In genomic region chr14:77375054-77375453, GRCm38 (mm10) we compare ENCODE assay signal across 22 mouse cellular contexts.
A peak's percentile ranks its signal among the peaks of the same experiment; 100 is the strongest.
DNase-seq lines count a peak whose midpoint lies in the region; ATAC-seq lines count a peak whose summit lies in the region.
"Had no signal": no experiment of that assay in that cellular context is flagged by ENCODE, and none has a peak within 500 bp of the region (broad histone marks: within the 10 kb centered on the region; RNA-seq: fewer than 3 reads in every experiment).

No protein-coding gene starts in this region.

- no peak for DNase-seq in heart, embryonic 10.5 days (ENCODE audit: low spot score)
- DNase-seq in heart, postnatal 4 days = no peak
- peak; percentile 23 for DNase-seq in ovary, adult 18-20 months (ENCODE audit: low spot score)
- DNase-seq in ovary, postnatal 36 days (ENCODE audit: low spot score) = no peak
- no peak for DNase-seq in spleen, adult 18-20 months
- no peak for DNase-seq in hindbrain, embryonic 11.5 days (ENCODE audit: low spot score)
- DNase-seq: cerebellum, adult 11 months; cerebellum, adult 9-11 months; kidney, adult 9 months; kidney, postnatal 14 days; liver, embryonic 13.5 days; right cerebral cortex, postnatal 4 days; thymus, adult 18-20 months; thymus, postnatal 36 days had no signal

- peak overlapping the region; percentile 47; the same call in 1 of the 2 replicates for H3K27ac ChIP-seq in heart, embryonic 10.5 days
- no peak overlapping the region for H3K27ac ChIP-seq in hindbrain, embryonic 11.5 days (ENCODE audit: low read depth, low read length)
- H3K27ac ChIP-seq: embryonic facial prominence, embryonic 10.5 days; forebrain, embryonic 15.5 days; hindbrain, embryonic 10.5 days; hindbrain, postnatal 0 days; liver, embryonic 13.5 days; lung, embryonic 15.5 days had no signal

- 14% methylated on average over 2 of the region's 2 CpGs for WGBS in heart, embryonic 10.5 days
- WGBS in hindbrain, embryonic 11.5 days = 54% methylated on average over 2 of the region's 2 CpGs

- H3K4me1 ChIP-seq in heart, embryonic 10.5 days = peaks cover 25% of the 10 kb centered on the region
- peaks cover 2% of the 10 kb centered on the region; the same call in 1 of the 2 replicates for H3K4me1 ChIP-seq in hindbrain, embryonic 11.5 days (replicated peaks; ENCODE audit: control insufficient read depth, insufficient read depth, low read length)
- H3K4me1 ChIP-seq: lung, embryonic 15.5 days had no signal

- no peaks in the 10 kb centered on the region for H3K9me3 ChIP-seq in heart, embryonic 10.5 days
- no peaks in the 10 kb centered on the region for H3K9me3 ChIP-seq in hindbrain, embryonic 11.5 days (ENCODE audit: control insufficient read depth, low read length)
- H3K9me3 ChIP-seq: embryonic facial prominence, embryonic 10.5 days; forebrain, embryonic 15.5 days; hindbrain, embryonic 10.5 days; liver, embryonic 13.5 days; lung, embryonic 15.5 days had no signal

- no peak overlapping the region for H3K4me2 ChIP-seq in hindbrain, embryonic 11.5 days (replicated peaks; ENCODE audit: low read depth, low read length)
- H3K4me2 ChIP-seq: forebrain, embryonic 15.5 days; liver, embryonic 13.5 days; lung, embryonic 15.5 days had no signal

- peak; percentile 90 for ATAC-seq in common myeloid progenitor, adult 5-6 weeks (replicated peaks; ENCODE audit: low read depth, poor library complexity, severe bottlenecking)
- no peak for ATAC-seq in monocyte, adult 5-6 weeks (replicated peaks; ENCODE audit: insufficient number of reproducible peaks, low FRiP score, low TSS enrichment, poor library complexity, severe bottlenecking)
- ATAC-seq in hindbrain, embryonic 11.5 days (ENCODE audit: low FRiP score) = no peak
- ATAC-seq: forebrain, embryonic 15.5 days; hindbrain, postnatal 0 days; intestine, embryonic 16.5 days had no signal

- H3K4me3 ChIP-seq in heart, embryonic 10.5 days = no peak overlapping the region
- no peak overlapping the region for H3K4me3 ChIP-seq in hindbrain, embryonic 11.5 days (ENCODE audit: low read depth, low read length)
- H3K4me3 ChIP-seq: embryonic facial prominence, embryonic 10.5 days; forebrain, embryonic 15.5 days; hindbrain, embryonic 10.5 days; liver, embryonic 13.5 days; lung, embryonic 15.5 days had no signal

- no peaks in the 10 kb centered on the region for H3K27me3 ChIP-seq in heart, embryonic 10.5 days (ENCODE audit: insufficient read depth, poor library complexity, severe bottlenecking)
- H3K27me3 ChIP-seq in hindbrain, embryonic 11.5 days (ENCODE audit: control insufficient read depth, insufficient read depth, low read length) = no peaks in the 10 kb centered on the region
- H3K27me3 ChIP-seq: forebrain, embryonic 15.5 days; liver, embryonic 13.5 days; lung, embryonic 15.5 days had no signal

- no peaks in the 10 kb centered on the region for H3K36me3 ChIP-seq in heart, embryonic 10.5 days
- no peaks in the 10 kb centered on the region for H3K36me3 ChIP-seq in hindbrain, embryonic 11.5 days (ENCODE audit: control insufficient read depth, insufficient read depth, low read length)
- H3K36me3 ChIP-seq: embryonic facial prominence, embryonic 10.5 days; forebrain, embryonic 15.5 days; hindbrain, embryonic 10.5 days; liver, embryonic 13.5 days; lung, embryonic 15.5 days had no signal

- no peak overlapping the region for H3K9ac ChIP-seq in hindbrain, embryonic 11.5 days (ENCODE audit: low read depth, low read length)
- H3K9ac ChIP-seq: forebrain, embryonic 15.5 days; liver, embryonic 13.5 days; lung, embryonic 15.5 days had no signal
